Mouse (Mus musculus): ENCODE data around the gene Angptl8.

- TF ChIP-seq EP300 (optimal IDR thresholded peaks at IDR 0.05), result no peak
- TF ChIP-seq CTCF (IDR thresholded peaks at IDR 0.05; ENCODE audit: low read depth), result no peak
These were observed 28.3 kb upstream of the Angptl8 start for GRCm38 (mm10) chr9:21806976-21807375.

Measured in stomach, postnatal 0 days (tissue).